Mouse (Mus musculus) thymus, postnatal 14 days (tissue): ENCODE measurements at regions not wholly inside any gene's neighbourhood (a gene's known extent, or its start where the extent isn't known, plus 50 kb on each side); places are given as distances from the start of the nearest gene placed in this dataset.
"Not testable (repeated sequence)": the region's sequence is repeated elsewhere in the genome, so short reads cannot be mapped to it uniquely, and the experiment has no call there.

Experiments used
- DNase-seq: peaks from one replicate; pipeline ENCODE4 v3.0.0; 2021

GRCm38 (mm10) chr3:80081210-80081609 is 196.9 kb downstream of the Fam198b start:
- DNase-seq, result no peak

- no peak for DNase-seq
Measured at GRCm38 (mm10) chr3:80082780-80083519, 198.6 kb downstream of the Fam198b start.

GRCm38 (mm10) chr3:80084168-80084567 is 199.8 kb downstream of the Fam198b start:
- no peak for DNase-seq

- DNase-seq, result no peak
Measured at GRCm38 (mm10) chr3:80099625-80100024, 215.3 kb downstream of the Fam198b start.

GRCm38 (mm10) chr3:80120177-80120736 is 235.9 kb downstream of the Fam198b start:
- no peak for DNase-seq

- DNase-seq, result no peak
Measured at GRCm38 (mm10) chr3:80123666-80124065, 239.3 kb downstream of the Fam198b start.

- DNase-seq, result no peak
Measured at GRCm38 (mm10) chr3:80124621-80125020, 240.3 kb downstream of the Fam198b start.

GRCm38 (mm10) chr3:80141697-80142096 is 257.4 kb downstream of the Fam198b start:
- DNase-seq, result no peak

GRCm38 (mm10) chr3:80160473-80160872 is 276.1 kb downstream of the Fam198b start:
- DNase-seq, result no peak

GRCm38 (mm10) chr3:80181749-80182148 is 297.4 kb downstream of the Fam198b start:
- no peak for DNase-seq

GRCm38 (mm10) chr3:80182161-80182560 is 297.8 kb downstream of the Fam198b start:
- DNase-seq, result not testable (repeated sequence)

- no peak for DNase-seq
Measured at GRCm38 (mm10) chr3:80187406-80187805, 303.1 kb downstream of the Fam198b start.

- DNase-seq, result no peak
Measured at GRCm38 (mm10) chr3:80200904-80201303, 316.6 kb downstream of the Fam198b start.

- DNase-seq, result no peak
Measured at GRCm38 (mm10) chr3:80204821-80205220, 320.5 kb downstream of the Fam198b start.

- no peak for DNase-seq
Measured at GRCm38 (mm10) chr3:80205351-80205750, 321.0 kb downstream of the Fam198b start.

GRCm38 (mm10) chr3:80207022-80207421 is 322.7 kb downstream of the Fam198b start:
- no peak for DNase-seq

GRCm38 (mm10) chr3:80208028-80208427 is 323.7 kb downstream of the Fam198b start:
- no peak for DNase-seq

- no peak for DNase-seq
Measured at GRCm38 (mm10) chr3:80209596-80209995, 325.3 kb downstream of the Fam198b start.

GRCm38 (mm10) chr3:80211323-80212109 is 327.2 kb downstream of the Fam198b start:
- DNase-seq, result no peak

GRCm38 (mm10) chr3:80248611-80249010 is 364.3 kb downstream of the Fam198b start:
- no peak for DNase-seq

- no peak for DNase-seq
Measured at GRCm38 (mm10) chr3:80249974-80250373, 365.6 kb downstream of the Fam198b start.

GRCm38 (mm10) chr3:80255304-80255703 is 371.0 kb downstream of the Fam198b start:
- no peak for DNase-seq

GRCm38 (mm10) chr3:80256383-80256782 is 372.1 kb downstream of the Fam198b start:
- DNase-seq, result no peak

- DNase-seq, result no peak
Measured at GRCm38 (mm10) chr3:80263095-80263494, 378.8 kb downstream of the Fam198b start.
